Mouse (Mus musculus): ENCODE results near the gene Tbc1d2. TPM values are rescaled to one million over a fixed set of nuclear protein-coding genes. Genes with fewer than 3 reads are reported as not detected.

Gene Tbc1d2
- polyA plus RNA-seq (2015; fragmentation: Nextera tagmentation; extraction: Ambion mirVana): 2.8 and 3.0 TPM in 2 replicates

DNA sequence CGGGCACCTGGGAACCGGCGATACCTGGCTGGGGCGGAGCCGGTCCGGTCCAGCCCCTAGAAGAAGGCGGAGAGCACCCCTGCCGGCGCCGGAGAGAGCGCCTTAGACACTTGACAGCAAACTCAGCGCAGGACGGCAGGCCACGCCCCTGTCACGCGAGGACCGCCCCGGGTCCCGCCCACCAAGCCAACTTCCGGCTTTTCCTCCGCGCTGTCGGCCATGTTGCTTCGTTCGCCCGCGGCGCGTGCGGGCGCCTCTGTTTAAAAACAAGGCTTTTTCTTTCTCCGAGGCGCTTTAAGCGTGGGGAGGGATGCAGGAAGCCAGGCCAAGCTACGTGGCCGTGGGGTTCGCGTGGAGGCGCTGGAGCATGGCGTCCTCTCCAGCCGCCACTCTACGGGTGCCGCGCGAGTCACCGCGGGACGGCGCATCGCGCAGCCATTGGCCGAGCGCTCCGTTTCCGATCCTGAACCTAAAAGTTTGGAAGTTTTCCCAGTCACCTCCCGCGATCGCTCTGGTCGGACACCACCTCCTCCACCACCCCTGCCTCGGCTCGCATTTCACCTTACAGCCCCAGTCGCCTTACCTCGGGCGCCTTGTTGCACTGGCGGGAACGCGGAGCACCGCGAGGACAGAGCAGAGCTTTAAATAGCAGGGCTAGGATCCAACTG, at the start of gene Tbc1d2:
Tbc1d2 (minus strand) TSS at position 124 of the 668 bp plus-strand sequence.
- no peaks in the 10 kb centered on the region for H3K36me3 ChIP-seq
- peak; percentile 98 for ATAC-seq (replicated peaks; ENCODE audit: low FRiP score)
- under 1% methylated on average over 67 of the region's 69 CpGs for WGBS

DNA sequence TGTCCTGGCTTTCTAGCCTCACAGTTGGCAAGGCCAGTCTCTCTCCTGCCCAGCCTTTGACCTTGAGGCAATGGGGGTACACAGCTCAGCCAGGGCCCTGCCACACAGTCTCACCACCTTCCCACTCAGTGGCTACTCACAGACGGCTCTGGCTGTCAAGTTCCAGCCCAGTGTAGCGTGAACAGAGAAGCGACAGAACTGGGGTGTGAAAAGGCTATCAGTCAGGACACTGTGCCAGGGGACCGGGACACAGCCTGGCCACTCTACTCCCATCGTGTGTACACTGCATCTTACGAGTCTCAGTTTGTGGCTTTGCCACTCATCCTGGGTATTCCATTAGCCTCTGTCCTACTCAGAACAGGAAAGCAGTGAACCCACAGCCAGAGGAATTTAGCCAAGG, 46.5 kb upstream of the Tbc1d2 start:
- H3K36me3 ChIP-seq: no peaks in the 10 kb centered on the region
- H3K27me3 ChIP-seq: no peaks in the 10 kb centered on the region
- H3K9ac ChIP-seq: no peak overlapping the region
- 48% methylated on average over 6 of the region's 6 CpGs for WGBS
- no peak overlapping the region for H3K4me2 ChIP-seq
- H3K9me3 ChIP-seq (replicated peaks): no peaks in the 10 kb centered on the region
- ATAC-seq (replicated peaks; ENCODE audit: low FRiP score): no peak
- no peak overlapping the region for H3K27ac ChIP-seq
- H3K4me1 ChIP-seq: no peaks in the 10 kb centered on the region
- H3K4me3 ChIP-seq (replicated peaks): no peak overlapping the region

More for the DNA sequence above, at the start of gene Tbc1d2:
- Histone ChIP-seq H3K4me1 (peaks cover 13% of the 10 kb centered on the region), H3K27me3 (peaks cover 45% of the 10 kb centered on the region), H3K9me3 (replicated peaks) (no peaks in the 10 kb centered on the region), H3K4me2 (peak within 1 kb of the TSS; percentile 95), H3K4me3 (replicated peaks) (peak within 1 kb of the TSS; percentile 77), H3K9ac (peak within 1 kb of the TSS; percentile 51), H3K27ac (peak within 1 kb of the TSS; percentile 94)

DNA sequence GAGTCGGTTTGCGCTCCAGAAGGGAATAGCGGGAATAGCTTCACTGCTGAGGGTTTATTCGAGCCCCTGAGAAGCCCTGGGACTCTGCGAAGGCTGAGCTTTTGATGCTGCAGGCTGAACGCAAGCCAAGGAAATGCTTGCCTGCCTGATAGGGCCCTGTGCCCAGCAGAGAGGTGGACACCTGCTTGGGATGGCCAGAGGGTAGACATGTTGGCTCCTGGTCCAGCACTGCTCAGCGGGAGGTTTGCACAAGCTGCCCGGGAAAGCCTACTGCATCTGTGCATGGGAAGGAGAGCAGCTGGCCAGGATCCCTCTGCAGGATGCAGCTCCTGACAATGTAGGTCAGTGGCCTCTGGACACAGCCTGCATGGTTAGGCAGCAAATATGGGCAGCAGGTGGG, 40.6 kb upstream of the Tbc1d2 start:
- H3K4me2 ChIP-seq: no peak overlapping the region
- no peak overlapping the region for H3K4me3 ChIP-seq (replicated peaks)
- H3K4me1 ChIP-seq: peaks cover 16% of the 10 kb centered on the region; the same call in 1 of the 2 replicates
- H3K9ac ChIP-seq: no peak overlapping the region
- H3K36me3 ChIP-seq: no peaks in the 10 kb centered on the region
- no peak for ATAC-seq (replicated peaks; ENCODE audit: low FRiP score)
- 87% methylated on average over 8 of the region's 8 CpGs for WGBS
- no peak overlapping the region for H3K27ac ChIP-seq
- H3K9me3 ChIP-seq (replicated peaks): no peaks in the 10 kb centered on the region
- peaks cover 16% of the 10 kb centered on the region for H3K27me3 ChIP-seq

DNA sequence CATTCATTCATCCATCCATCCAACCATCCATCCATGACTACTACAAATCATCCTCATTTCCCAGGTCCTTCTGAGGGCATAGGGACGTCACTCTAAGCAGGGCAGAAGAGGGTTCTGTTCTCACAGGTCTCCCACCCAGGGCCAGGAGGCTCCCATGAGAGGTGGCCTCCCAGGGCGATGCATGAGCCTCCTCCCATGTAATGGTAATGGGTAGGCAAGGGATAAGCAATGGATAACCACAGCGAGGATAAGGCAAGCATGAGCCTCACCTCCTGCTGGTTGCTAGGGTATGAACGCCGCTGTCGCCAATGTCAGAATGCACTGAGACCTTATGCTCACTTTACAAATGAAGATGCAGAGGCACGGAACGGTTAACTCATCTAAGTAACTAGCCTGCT, 40.0 kb upstream of the Tbc1d2 start:
- Histone ChIP-seq H3K4me1 (peaks cover 16% of the 10 kb centered on the region; the same call in 1 of the 2 replicates), H3K4me3 (replicated peaks) (no peak overlapping the region), H3K27me3 (peaks cover 16% of the 10 kb centered on the region), H3K27ac (no peak overlapping the region), H3K36me3 (no peaks in the 10 kb centered on the region), H3K4me2 (no peak overlapping the region), H3K9me3 (replicated peaks) (no peaks in the 10 kb centered on the region), H3K9ac (no peak overlapping the region)
- ATAC-seq (replicated peaks; ENCODE audit: low FRiP score): no peak
- 82% methylated on average over 8 of the region's 8 CpGs for WGBS

DNA sequence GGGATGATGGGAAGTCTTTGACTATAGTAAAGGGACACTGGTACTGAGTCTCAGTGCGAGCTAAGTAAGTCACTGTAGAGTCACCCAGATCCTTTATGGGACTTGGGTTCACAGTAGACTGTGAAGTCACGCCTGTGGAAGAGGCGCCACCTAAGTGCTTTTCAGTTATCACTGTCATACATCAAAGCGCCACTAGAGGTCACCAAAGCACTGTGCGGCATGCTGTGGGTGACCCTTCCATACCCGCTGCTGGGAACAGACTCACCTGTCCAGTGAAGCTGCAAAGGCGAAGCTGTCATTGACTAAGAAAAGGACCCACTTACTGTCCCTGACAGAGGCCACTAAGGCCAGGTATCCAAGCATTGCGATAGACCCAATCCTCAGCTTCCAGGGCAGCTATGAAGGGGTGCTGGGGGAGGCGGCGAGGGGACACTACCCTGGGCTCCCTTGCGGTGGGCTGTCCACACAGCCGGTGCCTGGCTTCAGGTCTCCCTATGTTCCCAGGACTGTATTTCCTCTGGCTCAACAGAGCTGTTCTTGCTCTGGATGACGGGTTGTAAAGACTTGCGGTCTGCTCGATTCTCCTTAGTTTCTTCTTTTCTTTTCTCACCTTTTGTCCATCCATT, 39.5 kb upstream of the Tbc1d2 start:
- 46% methylated on average over 15 of the region's 15 CpGs for WGBS
- peak; percentile 35 for ATAC-seq (replicated peaks; ENCODE audit: low FRiP score)
- H3K4me2 ChIP-seq: no peak overlapping the region

DNA sequence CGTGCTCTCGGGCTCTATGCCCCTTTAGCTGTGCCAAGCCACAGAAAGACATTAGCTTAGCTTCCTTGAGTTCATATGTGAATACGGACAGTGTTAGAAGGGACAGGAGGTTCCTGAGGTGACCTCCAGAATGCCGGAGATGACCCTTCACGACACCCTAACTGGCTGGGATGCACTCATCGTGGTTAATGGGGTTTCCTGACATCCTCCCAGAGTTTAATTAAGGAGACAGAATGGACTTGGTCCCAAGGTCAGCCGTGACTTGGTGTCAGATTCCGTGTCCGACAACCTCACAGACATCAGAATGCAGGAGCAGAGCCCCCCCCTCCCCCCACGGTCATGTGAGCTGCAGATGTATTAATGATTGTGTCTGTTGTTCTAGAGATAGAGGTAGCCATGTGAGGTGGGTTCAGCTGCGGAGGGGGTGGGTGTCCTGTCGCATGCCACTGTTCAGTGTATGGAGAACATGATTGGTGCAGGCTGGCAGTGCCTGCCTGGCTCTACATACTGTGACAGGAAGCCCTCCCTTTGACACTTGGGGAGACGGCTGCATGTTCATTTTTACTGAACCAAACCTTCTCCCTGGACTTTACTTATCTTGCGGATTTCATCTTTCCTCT, 38.3 kb upstream of the Tbc1d2 start:
- Histone ChIP-seq H3K4me1 (peaks cover 16% of the 10 kb centered on the region; the same call in 1 of the 2 replicates), H3K36me3 (no peaks in the 10 kb centered on the region), H3K27ac (no peak overlapping the region), H3K4me2 (no peak overlapping the region), H3K9ac (no peak overlapping the region), H3K9me3 (replicated peaks) (no peaks in the 10 kb centered on the region), H3K27me3 (peaks cover 16% of the 10 kb centered on the region), H3K4me3 (replicated peaks) (no peak overlapping the region)
- peak; percentile 77 for ATAC-seq (replicated peaks; ENCODE audit: low FRiP score)
- WGBS: 34% methylated on average over 14 of the region's 14 CpGs

More for the DNA sequence above, 39.5 kb upstream of the Tbc1d2 start:
- Histone ChIP-seq H3K9ac (no peak overlapping the region), H3K27ac (no peak overlapping the region), H3K27me3 (peaks cover 16% of the 10 kb centered on the region), H3K4me3 (replicated peaks) (no peak overlapping the region), H3K4me1 (peaks cover 16% of the 10 kb centered on the region; the same call in 1 of the 2 replicates), H3K9me3 (replicated peaks) (no peaks in the 10 kb centered on the region), H3K36me3 (no peaks in the 10 kb centered on the region)

DNA sequence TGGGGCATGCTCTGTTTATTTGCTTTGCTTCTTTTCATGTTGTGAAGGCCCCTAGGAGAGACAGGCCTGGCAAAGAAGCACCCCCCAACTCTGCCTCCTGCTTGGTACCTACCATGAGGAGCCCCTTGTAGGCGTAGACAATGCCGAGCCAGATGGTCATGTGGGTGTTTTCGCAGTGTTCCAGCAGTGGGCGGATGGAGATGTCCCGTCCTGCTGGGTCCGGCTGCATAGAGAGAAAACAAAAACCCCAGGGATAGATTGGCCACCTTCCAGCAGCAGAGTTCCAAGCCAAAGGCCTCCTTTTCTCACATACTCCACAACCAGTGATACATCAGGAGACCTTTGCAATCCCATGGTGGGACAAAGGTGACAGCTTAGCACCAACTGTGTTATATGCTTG, 34.2 kb upstream of the Tbc1d2 start:
- 55% methylated on average over 6 of the region's 6 CpGs for whole genome bisulfite sequencing
- H3K36me3 ChIP-seq: no peaks in the 10 kb centered on the region
- 0 out of 2 replicates have a peak, but pooled peaks cover 4% of the 10 kb centered on the region for H3K27me3 ChIP-seq
- H3K4me3 ChIP-seq (replicated peaks): no peak overlapping the region
- no peak overlapping the region for H3K27ac ChIP-seq
- no peak overlapping the region for H3K9ac ChIP-seq
- peaks cover 14% of the 10 kb centered on the region; the same call in 1 of the 2 replicates for H3K4me1 ChIP-seq
- ATAC-seq (replicated peaks; ENCODE audit: low FRiP score): no peak
- H3K9me3 ChIP-seq (replicated peaks): no peaks in the 10 kb centered on the region
- no peak overlapping the region for H3K4me2 ChIP-seq

DNA sequence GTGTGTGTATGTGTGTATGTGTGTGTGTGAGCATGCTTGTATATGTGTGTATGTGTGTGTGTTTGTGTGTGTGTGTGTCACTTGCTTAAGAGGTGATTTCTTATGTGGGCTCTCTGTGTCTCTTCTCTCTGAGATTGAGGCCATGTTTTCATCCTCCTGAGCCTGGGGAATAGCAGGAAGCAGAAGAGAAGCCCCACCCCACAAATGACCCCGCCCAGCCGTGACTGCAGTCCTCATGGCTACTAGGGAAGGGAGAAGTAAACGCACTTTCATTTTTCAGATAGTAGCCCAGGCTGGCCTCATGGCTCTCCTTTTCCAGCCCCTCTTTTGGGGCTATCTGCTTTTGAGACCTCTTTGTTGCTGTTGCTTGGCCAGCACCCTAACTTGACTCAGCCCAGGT, 26.6 kb upstream of the Tbc1d2 start:
- H3K9ac ChIP-seq: no peak overlapping the region
- H3K27ac ChIP-seq: no peak overlapping the region
- H3K4me2 ChIP-seq: no peak overlapping the region
- no peaks in the 10 kb centered on the region for H3K9me3 ChIP-seq (replicated peaks)
- no peak overlapping the region for H3K4me3 ChIP-seq (replicated peaks)
- ATAC-seq (replicated peaks; ENCODE audit: low FRiP score): no peak
- H3K4me1 ChIP-seq: no peaks in the 10 kb centered on the region
- no peaks in the 10 kb centered on the region for H3K36me3 ChIP-seq
- no peaks in the 10 kb centered on the region for H3K27me3 ChIP-seq
- 66% methylated on average over 3 of the region's 3 CpGs for WGBS

DNA sequence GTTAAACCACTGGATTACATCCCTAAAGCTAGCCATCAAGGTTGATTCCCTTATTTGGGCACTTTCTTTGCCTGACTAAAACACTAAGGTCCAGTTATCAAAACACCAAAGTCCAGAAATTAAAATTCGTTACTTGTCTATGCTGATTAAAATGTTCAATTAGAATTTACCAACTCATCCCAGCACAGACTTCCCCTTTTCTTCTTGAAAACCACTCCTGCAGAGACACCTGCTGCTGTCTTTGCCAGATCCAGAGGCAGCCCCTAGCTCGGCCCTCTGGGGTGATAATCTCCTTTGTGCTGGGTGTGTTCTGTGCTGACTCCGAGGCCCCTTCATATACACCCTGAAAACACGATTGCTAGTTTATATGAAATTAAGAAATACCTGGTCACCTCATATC, 26.0 kb upstream of the Tbc1d2 start:
- Histone ChIP-seq H3K4me3 (replicated peaks) (no peak overlapping the region), H3K4me2 (no peak overlapping the region), H3K27me3 (no peaks in the 10 kb centered on the region), H3K9me3 (replicated peaks) (no peaks in the 10 kb centered on the region), H3K27ac (no peak overlapping the region), H3K4me1 (no peaks in the 10 kb centered on the region), H3K9ac (no peak overlapping the region), H3K36me3 (no peaks in the 10 kb centered on the region)
- 70% methylated on average over 4 of the region's 4 CpGs for WGBS
- ATAC-seq (replicated peaks; ENCODE audit: low FRiP score): no peak

DNA sequence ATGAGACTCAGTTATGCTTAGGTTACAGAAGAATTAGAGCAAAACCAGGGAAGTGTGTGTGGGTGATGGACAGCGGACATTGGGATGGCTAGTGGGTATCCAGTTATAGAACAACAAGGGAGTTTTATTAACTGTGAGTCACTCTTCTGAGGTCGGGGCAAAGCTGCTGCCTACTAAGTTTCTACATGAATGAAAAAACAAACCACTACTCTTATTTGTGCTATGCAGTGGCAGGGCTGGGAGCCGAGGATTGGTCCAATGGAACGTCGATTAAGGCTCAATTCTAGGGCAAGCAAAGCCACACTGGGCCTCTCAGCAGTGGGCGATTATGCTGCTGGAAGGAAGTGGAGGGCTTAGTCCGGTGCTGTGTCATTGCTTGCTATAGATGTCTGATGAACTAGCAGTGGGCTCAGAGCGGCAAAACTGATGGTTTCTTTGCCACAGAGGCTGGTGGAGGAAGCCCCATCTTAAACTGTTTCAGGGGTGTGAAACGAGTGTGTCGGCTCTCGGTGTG, 25.3 kb upstream of the Tbc1d2 start:
- Histone ChIP-seq H3K9ac (no peak overlapping the region), H3K27me3 (no peaks in the 10 kb centered on the region), H3K4me3 (replicated peaks) (no peak overlapping the region), H3K4me1 (no peaks in the 10 kb centered on the region), H3K4me2 (no peak overlapping the region), H3K27ac (no peak overlapping the region), H3K36me3 (no peaks in the 10 kb centered on the region), H3K9me3 (replicated peaks) (no peaks in the 10 kb centered on the region)
- no peak for ATAC-seq (replicated peaks; ENCODE audit: low FRiP score)
- 71% methylated on average over 11 of the region's 11 CpGs for WGBS

DNA sequence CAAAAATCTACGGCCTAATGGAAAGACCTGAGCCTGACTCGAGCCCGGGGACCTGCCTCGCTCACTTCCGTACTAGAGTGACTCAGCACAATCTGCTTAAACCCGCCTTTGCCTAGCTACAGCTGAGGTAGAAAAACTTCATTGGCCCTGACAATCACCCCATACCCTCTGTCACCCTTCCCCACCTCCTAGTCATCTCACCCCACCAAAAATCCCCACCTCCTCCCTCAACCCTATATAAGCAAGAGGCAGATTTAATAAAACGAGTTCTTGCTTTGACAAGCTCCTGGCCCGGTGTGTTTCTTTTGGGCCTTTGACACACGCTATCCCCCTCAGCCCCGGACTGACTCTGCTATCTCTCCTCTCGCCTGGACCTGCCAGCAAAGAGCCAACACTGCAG, 18.6 kb upstream of the Tbc1d2 start:
- H3K9me3 ChIP-seq (replicated peaks): no peaks in the 10 kb centered on the region
- 59% methylated on average over 11 of the region's 11 CpGs for WGBS
- no peaks in the 10 kb centered on the region for H3K27me3 ChIP-seq
- peaks cover 19% of the 10 kb centered on the region for H3K4me1 ChIP-seq
- H3K27ac ChIP-seq: no peak overlapping the region
- no peak overlapping the region for H3K4me2 ChIP-seq
- no peak for ATAC-seq (replicated peaks; ENCODE audit: low FRiP score)
- no peak overlapping the region for H3K9ac ChIP-seq
- no peak overlapping the region for H3K4me3 ChIP-seq (replicated peaks)
- H3K36me3 ChIP-seq: no peaks in the 10 kb centered on the region

DNA sequence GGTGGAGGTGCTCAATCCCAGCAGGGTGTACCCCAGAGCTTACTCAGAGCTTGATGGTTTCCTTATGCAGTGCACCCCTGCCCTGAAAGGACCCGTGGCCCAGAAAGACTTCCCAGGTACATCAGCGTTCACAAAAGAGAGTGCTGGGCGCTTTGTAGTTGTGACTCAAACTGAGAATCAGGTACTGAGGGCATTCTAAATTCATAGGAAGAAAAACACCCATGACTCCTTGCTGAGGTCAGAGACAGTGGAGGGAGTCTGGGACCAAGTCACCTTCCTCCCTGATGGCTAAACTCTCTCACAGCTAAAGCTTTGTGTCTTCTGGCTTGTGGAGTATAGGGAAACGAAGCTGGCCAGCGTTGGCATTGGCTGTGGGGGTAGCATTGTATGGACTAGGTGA, 16.4 kb upstream of the Tbc1d2 start:
- H3K4me2 ChIP-seq: no peak overlapping the region
- no peak for ATAC-seq (replicated peaks; ENCODE audit: low FRiP score)
- WGBS: 70% methylated on average over 5 of the region's 5 CpGs
- no peaks in the 10 kb centered on the region for H3K27me3 ChIP-seq
- H3K36me3 ChIP-seq: no peaks in the 10 kb centered on the region
- no peaks in the 10 kb centered on the region for H3K9me3 ChIP-seq (replicated peaks)
- H3K27ac ChIP-seq: no peak overlapping the region
- no peak overlapping the region for H3K9ac ChIP-seq
- peaks cover 22% of the 10 kb centered on the region for H3K4me1 ChIP-seq
- no peak overlapping the region for H3K4me3 ChIP-seq (replicated peaks)

Data from kidney, embryonic 15.5 days (tissue).